Mouse (Mus musculus) olfactory bulb, adult 2 months (tissue): ENCODE results near the gene Srp72. TPM values are rescaled to one million over a fixed set of nuclear protein-coding genes. Genes with fewer than 3 reads are reported as not detected.
"Not testable (repeated sequence)": the region's sequence is repeated elsewhere in the genome, so short reads cannot be mapped to it uniquely, and the experiment has no call there.

Source experiments
- H3K27ac ChIP-seq: fragments of 200-500 bp; 2 replicates; pipeline ENCODE4 v1.5.1; 2012; ENCODE audit warnings: low read depth, low read length; ENCODE audit not compliant: insufficient read depth
- H3K4me1 ChIP-seq: fragments of 200-500 bp; 2 replicates; pipeline ENCODE4 v1.6.1; 2012; ENCODE audit warnings: low read length; ENCODE audit not compliant: control insufficient read depth, insufficient read depth
- H3K4me3 ChIP-seq: fragments of 200-500 bp; 2 replicates; pipeline ENCODE4 v1.5.1; 2012; ENCODE audit warnings: mild to moderate bottlenecking, low read depth, low read length, moderate library complexity; ENCODE audit not compliant: insufficient read depth
- CTCF ChIP-seq: fragments of 200-500 bp; IDR thresholded peaks from 2 replicates; pipeline ENCODE4 v1.5.1; 2012; ENCODE audit warnings: low read depth, mild to moderate bottlenecking, low read length, moderate library complexity; ENCODE audit not compliant: insufficient read depth
- POLR2A ChIP-seq: fragments of 200-500 bp; IDR thresholded peaks from 2 replicates; pipeline ENCODE4 v1.6.1; 2012; ENCODE audit warnings: mild to moderate bottlenecking, low read depth, low read length, moderate library complexity; ENCODE audit not compliant: insufficient read depth
- WGBS: fragments of 180-500 bp; shearing (Covaris S2); methylation state at CpG from one replicate; pipeline ENCODE4 v1.1.7; 2018; 5-methylcytosine and 5-hydroxymethylcytosine counted together
- polyA plus RNA-seq: library from polyadenylated mRNA; stranded (reverse); fragments of >200 nt; gene quantifications from 2 replicates; pipeline ENCODE4 v1.2.4, GENCODE M21; 2012; ENCODE audit warnings: low replicate concordance; ENCODE audit not compliant: missing spikeins, insufficient read depth, insufficient read length

Gene Srp72
- polyA plus RNA-seq, 1 experiment: not detected

DNA sequence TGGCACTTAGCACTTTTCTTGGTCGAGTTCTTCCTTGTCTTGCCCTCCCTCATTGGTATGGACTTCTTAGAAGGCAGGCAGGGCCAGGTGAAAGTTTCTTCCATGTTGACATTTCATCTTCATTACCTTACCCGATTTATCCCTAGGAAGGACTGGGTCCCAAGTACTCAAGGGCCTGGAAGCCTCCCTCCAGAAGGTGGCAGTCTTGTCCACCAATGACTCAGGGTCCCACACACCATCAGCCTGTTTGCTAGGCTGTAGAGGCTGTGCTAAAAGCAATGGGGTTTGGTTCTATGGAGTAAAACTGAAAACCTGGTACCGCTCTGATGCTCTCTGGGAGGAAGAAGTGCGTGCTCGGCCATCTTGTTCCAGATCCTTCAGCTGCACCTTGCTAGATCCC is 55.3 kb downstream of the Srp72 start:
- Histone ChIP-seq H3K4me1 (no peaks in the 10 kb centered on the region), H3K4me3 (no peak overlapping the region), H3K27ac (no peak overlapping the region)
- TF ChIP-seq CTCF (no peak; the same call in 1 of the 2 replicates), POLR2A (no peak)
- WGBS: 79% methylated on average over 5 of the region's 5 CpGs

- H3K4me1 ChIP-seq: not testable (repeated sequence)
Observed at GRCm38 (mm10) chr5:77035101-77035500, 60.6 kb downstream of the Srp72 start.

DNA sequence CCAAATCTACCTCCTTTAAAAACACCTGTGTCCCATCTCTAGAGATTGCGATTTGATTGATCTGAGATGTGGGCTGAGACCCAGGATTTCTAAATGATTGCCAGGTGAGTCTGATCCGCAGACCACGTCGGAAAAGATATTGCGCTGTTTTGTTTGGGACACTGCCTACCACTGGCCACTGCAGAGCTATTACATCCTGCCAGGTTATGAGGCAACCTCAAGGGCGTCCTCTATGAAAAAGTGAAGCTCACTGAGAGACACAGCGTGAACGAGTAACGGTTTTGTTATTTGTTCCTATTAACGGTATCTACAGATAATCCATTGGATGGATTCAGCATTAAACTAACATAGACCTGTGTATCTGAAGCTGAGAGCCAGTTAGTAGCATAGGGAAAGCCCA is 64.0 kb downstream of the Srp72 start:
- Histone ChIP-seq H3K27ac (no peak overlapping the region), H3K4me1 (no peaks in the 10 kb centered on the region), H3K4me3 (no peak overlapping the region)
- WGBS: 92% methylated on average over 10 of the region's 10 CpGs
- no peak for TF ChIP-seq POLR2A
- no peak for TF ChIP-seq CTCF

More at GRCm38 (mm10) chr5:77035101-77035500, 60.6 kb downstream of the Srp72 start:
- H3K4me3 ChIP-seq, H3K27ac ChIP-seq: not testable (repeated sequence)

DNA sequence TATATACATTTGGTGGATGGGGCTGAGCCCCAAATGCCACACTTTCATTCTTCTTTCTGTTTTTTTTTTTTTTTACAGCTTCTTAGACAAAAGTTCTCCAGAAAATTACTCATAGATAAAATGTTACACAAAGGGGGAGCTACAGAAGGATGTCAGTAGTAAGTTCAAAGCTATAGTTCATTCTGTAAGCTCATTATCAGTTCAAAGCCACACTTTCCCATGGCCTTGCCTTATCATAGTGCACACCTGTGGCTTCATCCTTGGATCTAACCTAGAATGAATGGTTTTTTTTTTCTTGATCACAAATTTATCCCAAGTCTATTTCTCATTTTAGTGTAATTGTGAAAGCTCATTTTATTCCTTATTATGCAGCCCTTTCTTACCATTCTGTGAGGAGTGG is 64.9 kb downstream of the Srp72 start:
- no peak overlapping the region for H3K4me3 ChIP-seq
- H3K4me1 ChIP-seq: no peaks in the 10 kb centered on the region
- no peak overlapping the region for H3K27ac ChIP-seq
- TF ChIP-seq POLR2A (no peak), CTCF (no peak)

GRCm38 (mm10) chr5:77044362-77044761 is 69.9 kb downstream of the Srp72 start:
- Histone ChIP-seq H3K27ac (no peak overlapping the region), H3K4me3 (no peak overlapping the region), H3K4me1 (no peaks in the 10 kb centered on the region)
- WGBS: 71% methylated on average over 5 of the region's 5 CpGs
- TF ChIP-seq CTCF (no peak), POLR2A (no peak)

Other genes with a start within 250 kb of the Srp72 start
- not detected in 2 replicates for gene Aasdh, start 69.2 kb upstream of the Srp72 start, polyA plus RNA-seq
- not detected in 2 replicates for gene Paics, start 23.4 kb upstream of the Srp72 start, polyA plus RNA-seq
- gene Ppat, start 23.1 kb upstream of the Srp72 start, polyA plus RNA-seq: not detected in 2 replicates
- not detected in 2 replicates for gene Arl9, start 29.4 kb downstream of the Srp72 start, polyA plus RNA-seq
- gene Thegl, start 41.3 kb downstream of the Srp72 start, polyA plus RNA-seq: not detected in 2 replicates
- not detected in 2 replicates for gene Hopx, start 140.4 kb downstream of the Srp72 start, polyA plus RNA-seq
- gene Spink2, start 236.8 kb downstream of the Srp72 start, polyA plus RNA-seq: not detected in 2 replicates